Mouse (Mus musculus) olfactory bulb, adult 2 months (tissue): Measurements from ENCODE around the gene Fastkd1.
"Not testable (repeated sequence)": the region's sequence is repeated elsewhere in the genome, so short reads cannot be mapped to it uniquely, and the experiment has no call there.

Source experiments
- CTCF ChIP-seq: fragments of 200-500 bp; IDR thresholded peaks from 2 replicates; pipeline ENCODE4 v1.5.1; 2012; ENCODE audit warnings: low read depth, mild to moderate bottlenecking, low read length, moderate library complexity; ENCODE audit not compliant: insufficient read depth
- POLR2A ChIP-seq: fragments of 200-500 bp; IDR thresholded peaks from 2 replicates; pipeline ENCODE4 v1.6.1; 2012; ENCODE audit warnings: mild to moderate bottlenecking, low read depth, low read length, moderate library complexity; ENCODE audit not compliant: insufficient read depth

DNA sequence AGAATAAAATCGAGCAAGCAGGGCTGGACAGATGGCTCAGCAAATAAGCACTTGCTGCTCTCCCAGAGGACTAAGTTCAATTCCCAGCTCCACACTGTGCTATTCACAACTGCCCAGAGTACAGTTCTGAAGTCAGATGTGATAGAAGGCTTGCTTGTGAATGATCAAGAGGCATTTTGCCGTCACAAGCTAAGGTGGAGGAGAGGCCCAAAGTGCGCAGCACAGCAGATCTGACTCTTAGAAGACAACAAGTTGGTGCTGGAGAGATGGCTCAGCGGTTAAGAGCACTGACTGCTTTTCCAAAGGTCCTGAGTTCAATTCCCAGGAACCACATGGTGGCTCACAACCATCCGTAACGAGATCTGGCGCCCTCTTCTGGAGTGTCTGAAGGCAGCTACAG, 75.3 kb downstream of the Fastkd1 start:
- TF ChIP-seq CTCF, POLR2A: not testable (repeated sequence)
